Mouse (Mus musculus) CH12.LX (cell line): ENCODE results near the gene Gm10197. TPM values are rescaled to one million over a fixed set of nuclear protein-coding genes. Genes with fewer than 3 reads are reported as not detected.

Source experiments
- DNase-seq: peaks from one replicate; pipeline ENCODE4 v3.0.0-alpha.2; 2013; ENCODE audit errors: extremely low read depth
- H3K27ac ChIP-seq: 2 replicates; pipeline ENCODE4 v1.5.1; 2012; ENCODE audit warnings: low read depth, mild to moderate bottlenecking, control low read depth, moderate library complexity; ENCODE audit not compliant: insufficient read depth
- H3K27me3 ChIP-seq: replicated peaks from 2 replicates; pipeline ENCODE3; 2012; ENCODE audit warnings: inconsistent platforms
- H3K36me3 ChIP-seq, 2 experiments: replicated peaks in 1 of 2; 2 replicates each; pipeline versions ENCODE3 to v1.6.1; 2012; ENCODE audit warnings: inconsistent platforms in 1 of 2, low read length in 1 of 2, mild to moderate bottlenecking in 1 of 2, mixed read lengths in 1 of 2, moderate library complexity in 1 of 2; ENCODE audit not compliant: control insufficient read depth in 1 of 2, insufficient read depth in 1 of 2
- H3K4me1 ChIP-seq, 2 experiments: 2 replicates each; pipeline ENCODE4 v1.6.1; 2012; ENCODE audit warnings: inconsistent platforms in 1 of 2, moderate library complexity in 1 of 2; ENCODE audit not compliant: insufficient read depth in 2 of 2, control insufficient read depth in 1 of 2
- H3K4me2 ChIP-seq: 2 replicates; pipeline ENCODE4 v1.6.1; 2012; ENCODE audit warnings: low read depth, mild to moderate bottlenecking, control low read depth; ENCODE audit not compliant: poor library complexity, insufficient read depth, severe bottlenecking
- H3K4me3 ChIP-seq, 3 experiments: fragments of 150-350 bp in 1 of 3; sonication (generic) in 1 of 3; replicated peaks in 1 of 3; 2 replicates each; pipeline versions ENCODE3 to v1.5.1; 2011 to 2012; ENCODE audit warnings: low read depth in 2 of 3, low read length in 2 of 3, mild to moderate bottlenecking in 2 of 3, moderate library complexity in 2 of 3, control low read depth in 1 of 3, improper control_type of control experiment in 1 of 3, inconsistent platforms in 1 of 3, mixed read lengths in 1 of 3; ENCODE audit not compliant: poor library complexity in 1 of 3
- H3K79me2 ChIP-seq: replicated peaks from 2 replicates; pipeline ENCODE4 v1.6.1; 2012; ENCODE audit warnings: mild to moderate bottlenecking, moderate library complexity; ENCODE audit not compliant: control insufficient read depth, poor library complexity, insufficient read depth, severe bottlenecking; ENCODE audit errors: extremely low read depth
- H3K9ac ChIP-seq: 2 replicates; pipeline ENCODE4 v1.6.1; 2012; ENCODE audit warnings: low read depth, mild to moderate bottlenecking, control low read depth, moderate library complexity; ENCODE audit not compliant: insufficient read depth
- H3K9me3 ChIP-seq: replicated peaks from 2 replicates; pipeline ENCODE3; 2012; ENCODE audit warnings: low read length, inconsistent platforms, mixed read lengths
- CHD1 ChIP-seq: IDR thresholded peaks from 2 replicates; pipeline ENCODE4 v1.6.1; 2012; ENCODE audit warnings: low read depth, low read length, improper control_type of control experiment, inconsistent platforms
- CTCF ChIP-seq, 2 experiments: IDR thresholded peaks in 1 of 2; conservative IDR thresholded peaks in 1 of 2; 2 replicates each; pipeline ENCODE4 v1.5.1; 2011 to 2012; ENCODE audit warnings: low read depth in 2 of 2, low read length in 2 of 2, improper control_type of control experiment in 1 of 2, inconsistent platforms in 1 of 2, mild to moderate bottlenecking in 1 of 2, moderate library complexity in 1 of 2
- E2F4 ChIP-seq: IDR thresholded peaks from 2 replicates; pipeline ENCODE4 v1.6.1; 2011; ENCODE audit warnings: low read depth, low read length, improper control_type of control experiment; ENCODE audit not compliant: insufficient replicate concordance
- ELF1 ChIP-seq: IDR thresholded peaks from 2 replicates; pipeline ENCODE4 v1.6.1; 2014; ENCODE audit warnings: low read depth, mild to moderate bottlenecking, inconsistent platforms, low read length, improper control_type of control experiment
- EP300 ChIP-seq: IDR thresholded peaks from 2 replicates; pipeline ENCODE4 v1.6.1; 2011; ENCODE audit warnings: low read length, improper control_type of control experiment
- ETS1 ChIP-seq: conservative IDR thresholded peaks from 2 replicates; pipeline ENCODE4 v1.6.1; 2012; ENCODE audit warnings: low read depth, mild to moderate bottlenecking, inconsistent platforms, low read length, improper control_type of control experiment, moderate library complexity
- GABPA ChIP-seq: IDR thresholded peaks from 2 replicates; pipeline ENCODE4 v1.6.1; 2012; ENCODE audit warnings: low read depth, low read length, improper control_type of control experiment, inconsistent platforms; ENCODE audit not compliant: insufficient replicate concordance
- HCFC1 ChIP-seq: IDR thresholded peaks from 2 replicates; pipeline ENCODE4 v1.6.1; 2012; ENCODE audit warnings: low read depth, mild to moderate bottlenecking, inconsistent platforms, low read length, improper control_type of control experiment
- IRF4 ChIP-seq: IDR thresholded peaks from 2 replicates; pipeline ENCODE4 v1.6.1; 2014; ENCODE audit warnings: low read depth, mild to moderate bottlenecking, inconsistent platforms, low read length, improper control_type of control experiment
- KAT2A ChIP-seq: IDR thresholded peaks from 2 replicates; pipeline ENCODE4 v1.6.1; 2012; ENCODE audit warnings: low read length, improper control_type of control experiment, inconsistent platforms; ENCODE audit not compliant: insufficient replicate concordance
- MAFK ChIP-seq: IDR thresholded peaks from 2 replicates; pipeline ENCODE4 v1.6.1; 2011; ENCODE audit warnings: low read length, improper control_type of control experiment; ENCODE audit not compliant: insufficient replicate concordance
- MAZ ChIP-seq: IDR thresholded peaks from 2 replicates; pipeline ENCODE4 v1.6.1; 2012; ENCODE audit warnings: low read depth, mild to moderate bottlenecking, inconsistent platforms, low read length, improper control_type of control experiment, moderate library complexity
- MEF2A ChIP-seq: IDR thresholded peaks from 2 replicates; pipeline ENCODE4 v1.6.1; 2014; ENCODE audit warnings: low read depth, mild to moderate bottlenecking, inconsistent platforms, low read length, improper control_type of control experiment, borderline replicate concordance
- NELFE ChIP-seq: IDR thresholded peaks from 2 replicates; pipeline ENCODE4 v1.6.1; 2011; ENCODE audit warnings: low read depth, low read length, improper control_type of control experiment
- PAX5 ChIP-seq: IDR thresholded peaks from 2 replicates; pipeline ENCODE4 v1.6.1; 2012; ENCODE audit warnings: low read length, inconsistent platforms, mixed read lengths
- POLR2A ChIP-seq: IDR thresholded peaks from 2 replicates; pipeline ENCODE4 v1.6.1; 2011; ENCODE audit warnings: low read depth, mild to moderate bottlenecking, improper control_type of control experiment, low read length
- POLR2AphosphoS2 ChIP-seq: IDR thresholded peaks from 2 replicates; pipeline ENCODE4 v1.6.1; 2011; ENCODE audit warnings: low read depth, low read length, improper control_type of control experiment
- SIN3A ChIP-seq: IDR thresholded peaks from 2 replicates; pipeline ENCODE4 v1.6.1; 2012; ENCODE audit warnings: low read length, improper control_type of control experiment, inconsistent platforms
- SMC3 ChIP-seq: IDR thresholded peaks from 2 replicates; pipeline ENCODE4 v1.6.1; 2011; ENCODE audit warnings: low read depth, low read length, improper control_type of control experiment
- UBTF ChIP-seq: IDR thresholded peaks from 2 replicates; pipeline ENCODE4 v1.6.1; 2012; ENCODE audit warnings: low read depth, mild to moderate bottlenecking, inconsistent platforms, low read length, improper control_type of control experiment, moderate library complexity
- USF1 ChIP-seq: IDR thresholded peaks from 2 replicates; pipeline ENCODE4 v1.6.1; 2014; ENCODE audit warnings: low read depth, mild to moderate bottlenecking, inconsistent platforms, low read length, improper control_type of control experiment
- USF2 ChIP-seq: conservative IDR thresholded peaks from 2 replicates; pipeline ENCODE4 v1.6.1; 2011; ENCODE audit warnings: low read depth, low read length, improper control_type of control experiment
- ZC3H11A ChIP-seq: IDR thresholded peaks from 2 replicates; pipeline ENCODE4 v1.6.1; 2012; ENCODE audit warnings: low read depth, mild to moderate bottlenecking, inconsistent platforms, low read length, improper control_type of control experiment
- ZMIZ1 ChIP-seq: IDR thresholded peaks from 2 replicates; pipeline ENCODE4 v1.6.1; 2012; ENCODE audit warnings: low read depth, mild to moderate bottlenecking, inconsistent platforms, low read length, improper control_type of control experiment
- dilution Hi-C: fragments of 300-500 bp; cut with MboI; formaldehyde crosslinking; loops from 2 replicates; pipeline ENCODE4 v1.14.3; 2020; ENCODE audit warnings: low sequenced_read_pairs; ENCODE audit not compliant: extremely low pct_unique_long_range_greater_than_20kb, extremely low pct_ligation_motif_present
- in situ Hi-C: fragments of 300-500 bp; cut with MboI; formaldehyde crosslinking; loops from 3 replicates; pipeline ENCODE4 v1.14.3; 2019; ENCODE audit warnings: low sequenced_read_pairs, low pct_ligation_motif_present, low pct_unique_long_range_greater_than_20kb, mixed read lengths
- polyA plus RNA-seq: library from polyadenylated mRNA; unstranded; fragments of >175 nt; gene quantifications from 2 replicates; pipeline ENCODE4 v1.2.1, GENCODE M21; 2012; ENCODE audit warnings: low read depth; ENCODE audit not compliant: insufficient read length
- total RNA-seq, 2 experiments: library from RNA; depleted of rRNA; stranded (reverse); fragments of 300-350 nt in 1 of 2; fragments of >200 nt in 1 of 2; gene quantifications; 2 replicates each; pipeline ENCODE4 v1.2.3; 2012 to 2014

The Gm10197 gene
- total and polyA plus RNA-seq, 3 experiments, result 3.9 to 11.5 TPM; not detected in 1

GRCm38 (mm10) chr19:53335241-53335640 lies 36.3 kb downstream of the Gm10197 start:
- no peak overlapping the region for H3K4me2 ChIP-seq
- dilution Hi-C loops (no loop called here), in situ Hi-C loops (loop anchor here (25.0 kb wide), 1 partner anchor 323 kb away; no protein-coding TSS in a partner anchor)
- peaks cover 2 to 6% of the 10 kb centered on the region in 2 experiments; a peak in 3 of 4 replicates for H3K4me1 ChIP-seq
- DNase-seq, result no peak
- 0 out of 2 replicates have a peak, but pooled peaks cover 2% of the 10 kb centered on the region for H3K79me2 ChIP-seq
- peaks cover 2% of the 10 kb centered on the region for H3K9me3 ChIP-seq
- H3K27me3 ChIP-seq, result no peaks in the 10 kb centered on the region
- no peak overlapping the region for H3K27ac ChIP-seq
- H3K9ac ChIP-seq, result no peak overlapping the region
- TF ChIP-seq ELF1 (no peak), E2F4 (no peak), USF1 (no peak), POLR2A (no peak), POLR2AphosphoS2 (no peak), PAX5 (no peak), KAT2A (no peak), NELFE (no peak)
- peaks cover 3 to 30% of the 10 kb centered on the region in 2 experiments for H3K36me3 ChIP-seq
- H3K4me3 ChIP-seq, result no peak overlapping the region

DNA sequence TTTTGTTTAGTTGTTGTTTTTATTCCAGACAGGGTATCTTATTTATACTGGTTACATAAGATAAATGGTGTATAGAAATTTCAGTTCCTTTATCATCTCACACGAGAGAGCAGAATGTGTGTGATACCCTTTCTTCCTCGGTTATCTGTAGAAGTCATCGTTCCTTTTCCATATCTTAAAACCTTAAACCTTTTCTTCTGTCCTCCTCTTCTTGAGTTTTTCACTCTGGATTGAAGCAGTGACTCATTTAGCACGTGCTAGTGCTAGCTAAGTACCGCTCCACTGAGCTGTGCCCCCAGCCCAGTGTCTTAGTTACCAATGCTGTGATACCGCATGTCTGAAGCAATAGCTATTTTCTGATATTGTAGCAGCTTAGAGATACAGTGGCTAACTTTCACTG lies 37.8 kb downstream of the Gm10197 start:
- Histone ChIP-seq H3K9me3 (peaks cover 2% of the 10 kb centered on the region), H3K4me2 (no peak overlapping the region), H3K4me1 (peaks cover 0 to 7% of the 10 kb centered on the region in 2 experiments; a peak in 2 of 4 replicates), H3K27me3 (no peaks in the 10 kb centered on the region), H3K79me2 (no peaks in the 10 kb centered on the region), H3K4me3 (no peak overlapping the region), H3K9ac (no peak overlapping the region), H3K36me3 (peaks cover 3 to 29% of the 10 kb centered on the region in 2 experiments), H3K27ac (no peak overlapping the region)
- dilution Hi-C loops (no loop called here), in situ Hi-C loops (loop anchor here (25.0 kb wide), 1 partner anchor 321 kb away; no protein-coding TSS in a partner anchor)
- DNase-seq, result no peak
- TF ChIP-seq GABPA, result no peak
- no peak for TF ChIP-seq ELF1
- TF ChIP-seq ZMIZ1, result no peak
- TF ChIP-seq KAT2A, result no peak
- TF ChIP-seq POLR2AphosphoS2, result no peak
- TF ChIP-seq HCFC1, result no peak
- no peak for TF ChIP-seq SMC3

GRCm38 (mm10) chr19:53331882-53332500 lies 39.6 kb downstream of the Gm10197 start:
- no peak overlapping the region for H3K4me2 ChIP-seq
- H3K79me2 ChIP-seq, result no peaks in the 10 kb centered on the region
- no peak for DNase-seq
- no peak overlapping the region for H3K4me3 ChIP-seq
- in situ Hi-C loops (loop anchor here (25.0 kb wide), 1 partner anchor 320 kb away; no protein-coding TSS in a partner anchor), dilution Hi-C loops (no loop called here)
- no peak overlapping the region for H3K9ac ChIP-seq
- H3K27me3 ChIP-seq, result no peaks in the 10 kb centered on the region
- H3K4me1 ChIP-seq, result peaks cover 8 to 23% of the 10 kb centered on the region in 2 experiments
- no peaks in the 10 kb centered on the region for H3K9me3 ChIP-seq
- TF ChIP-seq POLR2A (no peak), ETS1 (no peak), IRF4 (no peak), ZMIZ1 (no peak), MEF2A (no peak), EP300 (no peak), CTCF (conservative IDR thresholded peaks at IDR 0.05 in 1 of 2, IDR thresholded peaks at IDR 0.05 in 1 of 2; ENCODE audit: low read depth in 2 of 2, low read length in 2 of 2) (no peak), POLR2AphosphoS2 (no peak), NELFE (no peak), ZC3H11A (no peak), USF2 (no peak), UBTF (no peak), MAFK (no peak), HCFC1 (no peak), SIN3A (no peak), PAX5 (no peak), KAT2A (no peak), GABPA (no peak), CHD1 (no peak), MAZ (no peak)
- no peak overlapping the region for H3K27ac ChIP-seq
- peaks cover 3 to 19% of the 10 kb centered on the region in 2 experiments for H3K36me3 ChIP-seq
